Mouse (Mus musculus): ENCODE results near the gene Megf8.

Gene Megf8

DNA sequence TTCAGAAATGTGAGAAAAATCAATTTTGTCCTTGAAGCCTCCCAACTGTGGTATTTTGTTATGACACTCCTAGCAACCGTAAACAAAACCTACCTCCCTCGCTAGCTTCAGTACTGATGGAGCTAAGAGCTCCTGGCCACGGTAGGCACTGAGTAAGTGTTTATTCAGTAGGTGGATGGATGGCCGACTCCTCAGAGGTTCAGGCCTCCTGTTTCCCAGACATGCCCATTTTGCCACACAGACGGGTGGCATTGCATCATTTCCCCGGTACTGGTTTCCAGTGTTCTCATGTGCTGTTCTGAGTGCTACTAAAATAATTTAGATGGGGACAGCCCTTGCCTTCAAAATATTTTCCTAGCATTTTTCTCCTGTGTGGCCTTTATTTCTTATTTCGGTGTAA is 89.5 kb downstream of the Megf8 start:
- DNase-seq (ENCODE audit: low spot score): no peak

DNA sequence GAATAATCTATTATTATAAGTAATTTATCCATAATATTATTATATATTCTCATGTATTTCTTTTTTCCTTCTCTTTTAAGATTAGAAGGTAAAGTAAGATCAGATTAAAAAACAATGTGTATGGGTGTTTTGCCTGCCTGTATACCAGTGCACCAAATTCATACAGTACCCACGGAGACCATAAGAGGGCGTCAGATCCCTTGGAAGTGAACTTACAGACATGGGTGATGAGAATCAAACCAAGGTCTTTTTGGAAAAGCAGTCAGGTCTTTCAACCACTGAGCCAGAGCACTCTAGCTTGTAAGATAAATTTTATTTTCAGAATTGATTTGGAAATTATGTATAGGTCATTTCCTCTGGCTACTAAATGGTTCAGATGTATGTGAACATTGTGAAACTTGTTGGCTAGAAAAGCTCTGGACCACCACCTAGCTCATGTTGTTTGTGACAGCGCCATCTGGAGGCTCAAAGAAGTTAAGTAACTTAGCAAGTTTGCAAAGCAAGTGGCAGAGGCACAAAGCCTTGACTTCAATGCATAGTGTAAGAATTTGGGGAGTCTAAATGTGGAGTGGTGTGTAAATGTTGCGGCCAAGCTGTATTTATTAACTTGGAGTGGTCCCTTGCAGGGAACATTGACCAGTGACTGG is 92.3 kb downstream of the Megf8 start:
- no peak for DNase-seq (ENCODE audit: low spot score)

DNA sequence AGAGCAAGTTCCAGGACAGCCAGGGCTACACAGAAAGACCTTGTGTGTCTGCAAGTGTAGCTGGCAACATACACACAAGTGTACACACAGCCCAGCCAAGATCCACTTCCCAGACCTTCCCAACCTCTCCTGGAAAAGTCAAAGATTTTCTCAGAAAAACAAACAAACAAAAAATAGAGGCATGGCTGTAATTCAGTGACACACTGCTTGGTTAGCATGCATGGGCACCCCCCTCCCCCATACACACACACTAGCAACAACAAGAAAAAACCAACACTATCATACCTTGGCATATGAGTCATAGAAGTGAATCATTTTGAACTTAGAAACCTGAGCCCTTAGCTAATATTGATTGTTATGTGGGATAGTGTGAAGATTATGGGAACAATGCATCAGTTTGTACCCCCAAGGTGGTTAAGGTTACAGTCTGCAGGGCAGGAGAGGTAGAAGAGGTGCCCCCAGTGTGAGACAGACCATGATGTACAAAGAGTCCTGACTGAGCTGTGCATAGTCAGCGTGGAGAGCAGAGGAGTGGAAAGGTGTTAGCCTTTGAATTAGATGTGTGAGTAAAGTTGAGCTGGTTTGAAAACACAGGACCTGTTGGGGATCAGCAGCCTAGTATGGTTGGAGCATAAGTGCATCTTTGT is 94.1 kb downstream of the Megf8 start:
- no peak for DNase-seq (ENCODE audit: low spot score)

DNA sequence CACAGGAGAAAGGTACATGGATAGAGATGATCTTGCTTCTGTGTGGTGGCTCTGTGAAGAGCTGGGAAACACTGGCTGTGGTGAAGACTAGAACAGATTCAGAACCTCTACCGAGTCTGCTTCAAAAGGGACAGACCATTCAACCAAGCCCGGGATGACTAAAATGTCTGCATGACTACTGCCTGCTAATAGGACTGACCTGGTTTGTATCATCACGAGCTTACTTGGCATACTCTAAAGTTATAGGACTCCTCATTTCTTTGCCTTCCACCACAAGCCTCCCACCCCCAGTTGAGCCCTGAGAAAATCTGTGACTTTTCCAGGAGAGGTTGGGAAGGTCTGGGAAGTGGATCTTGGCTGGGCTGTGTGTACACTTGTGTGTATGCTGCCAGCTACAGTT is 94.9 kb downstream of the Megf8 start:
- DNase-seq (ENCODE audit: low spot score): no peak

DNA sequence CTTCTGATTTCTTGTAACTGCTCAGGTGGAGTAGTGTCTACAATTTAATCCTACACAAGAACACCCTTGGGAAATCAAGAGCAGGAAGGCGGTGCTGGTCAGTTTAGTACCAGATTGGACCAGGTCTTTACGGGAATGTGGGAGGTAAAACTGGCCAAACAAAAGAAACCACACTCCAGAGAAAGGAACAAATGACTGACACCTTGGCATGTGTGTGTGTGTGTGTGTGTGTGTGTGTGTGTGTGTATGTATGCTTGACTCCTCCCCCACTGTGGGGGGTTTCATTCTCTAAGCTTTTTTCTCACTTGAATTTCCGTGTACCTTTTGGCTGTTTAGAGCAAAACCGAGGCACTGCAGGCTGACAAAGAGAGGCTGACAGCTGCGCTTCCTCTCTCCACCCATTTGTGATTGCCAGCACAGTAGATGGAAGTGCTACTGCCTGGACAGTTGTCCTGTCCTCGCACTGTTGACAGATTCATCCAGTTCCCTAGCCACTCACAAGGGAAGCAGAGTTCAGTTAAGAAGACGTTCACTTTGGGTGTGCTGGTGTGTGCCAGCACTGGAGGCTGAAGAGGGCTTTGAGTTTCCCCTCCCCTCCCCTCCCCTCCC is 96.0 kb downstream of the Megf8 start, which contains the start of gene Cxcl17:
Cxcl17 (minus strand) TSS at position 54 of the 609 bp plus-strand sequence.
- DNase-seq (ENCODE audit: low spot score): no peak

Measured in layer of hippocampus, adult 11-12 months (tissue).